Mouse (Mus musculus) small intestine, adult 2 months (tissue): Measurements from ENCODE around the gene Vmn2r6.
"Not testable (repeated sequence)": the region's sequence is repeated elsewhere in the genome, so short reads cannot be mapped to it uniquely, and the experiment has no call there.

ENCODE experiments used
- CTCF ChIP-seq: fragments of 200-500 bp; IDR thresholded peaks from 2 replicates; pipeline ENCODE4 v1.5.1; 2012; ENCODE audit warnings: low read depth, mild to moderate bottlenecking, control low read depth, inconsistent platforms, low read length, moderate library complexity, mixed read lengths; ENCODE audit not compliant: insufficient replicate concordance, insufficient read length; ENCODE audit errors: extremely low read depth
- POLR2A ChIP-seq: fragments of 200-500 bp; IDR thresholded peaks from 2 replicates; pipeline ENCODE4 v1.6.1; 2012; ENCODE audit warnings: low read depth, mild to moderate bottlenecking, control low read depth, inconsistent platforms, low read length, moderate library complexity

DNA sequence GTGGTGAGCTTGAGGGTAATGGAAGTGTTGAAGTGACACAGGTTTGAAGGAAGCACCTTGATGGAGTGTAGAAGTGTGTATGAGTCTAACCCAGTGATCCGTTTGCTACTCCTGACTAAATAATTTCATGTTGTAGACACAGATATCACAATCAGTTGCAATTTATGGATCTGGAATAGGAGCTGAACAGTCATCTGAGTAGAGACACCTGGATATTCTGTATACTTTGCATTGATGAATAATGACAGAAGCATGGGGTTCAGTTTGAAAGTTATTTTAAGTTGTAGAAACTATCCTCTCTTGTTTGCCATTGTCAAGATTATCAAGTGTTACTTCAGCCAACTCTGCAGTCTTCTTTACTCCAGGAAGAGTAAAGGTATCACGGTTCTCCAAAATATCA, 55.9 kb downstream of the Vmn2r6 start, which contains the start of gene Vmn2r5:
- TF ChIP-seq POLR2A, CTCF: not testable (repeated sequence)
